Mouse (Mus musculus) layer of hippocampus, postnatal 14 days (tissue): Measurements from ENCODE around the gene Ifnlr1. TPM values are rescaled to one million over a fixed set of nuclear protein-coding genes. Genes with fewer than 3 reads are reported as not detected.
"Not testable (repeated sequence)": the region's sequence is repeated elsewhere in the genome, so short reads cannot be mapped to it uniquely, and the experiment has no call there.

ENCODE experiments used
- DNase-seq, 2 experiments: peaks; one replicate each; pipeline ENCODE4 v3.0.0; 2021 to 2022; ENCODE audit warnings: low spot score in 2 of 2, mixed read lengths in 1 of 2
- long read RNA-seq, 2 experiments: library from polyadenylated mRNA; stranded (forward); transcript quantifications; one replicate each; pipeline ENCODE4 v2.0.0; 2021
- total RNA-seq, 2 experiments: library from RNA; stranded (reverse); gene quantifications; 2 replicates each; pipeline ENCODE4 v1.2.3; 2021

Gene Ifnlr1
- under 1 TPM; 0.19 to 0.37 TPM for total RNA-seq
- long read RNA-seq, experiment 1: 0 reads
- long read RNA-seq, experiment 2: 0 reads

DNA sequence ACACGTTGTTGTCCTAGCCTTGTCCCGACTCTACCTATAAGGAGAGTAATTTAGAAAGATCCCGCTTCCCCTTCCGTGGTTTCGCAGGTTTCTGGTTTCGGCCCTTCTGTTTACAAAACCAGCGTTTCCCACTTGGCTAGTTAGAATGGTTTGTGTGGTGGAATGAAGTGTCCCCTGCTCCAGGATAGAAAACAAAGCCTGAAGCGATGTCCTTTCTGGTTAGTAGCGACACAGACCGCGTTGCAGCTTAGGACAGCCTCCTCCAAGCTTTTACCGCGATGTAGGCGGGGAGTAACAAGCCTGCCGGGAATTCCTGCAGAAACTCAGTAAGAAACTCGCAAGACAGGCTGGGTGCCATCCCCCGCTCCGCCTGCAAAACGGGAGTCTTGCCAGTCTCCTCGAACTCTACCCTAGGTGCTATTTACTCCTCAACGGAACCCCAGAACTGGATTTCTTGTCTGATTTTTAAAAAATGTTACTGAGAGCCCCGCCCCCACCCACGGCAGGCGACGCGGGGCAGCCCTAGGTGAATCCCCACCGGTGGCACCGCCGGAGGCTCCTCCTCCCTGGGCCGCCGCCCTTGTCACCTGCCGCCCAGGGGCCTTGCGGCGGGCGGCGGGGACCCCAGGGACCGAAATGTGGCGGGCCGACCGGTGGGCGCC, at the start of gene Ifnlr1:
TSS of gene Ifnlr1 (plus strand) at position 382 of the 662 bp plus-strand sequence.
- DNase-seq: no peak

- not testable (repeated sequence) for DNase-seq
Observed at GRCm38 (mm10) chr4:135641302-135642079, 44.6 kb upstream of the Ifnlr1 start.

DNA sequence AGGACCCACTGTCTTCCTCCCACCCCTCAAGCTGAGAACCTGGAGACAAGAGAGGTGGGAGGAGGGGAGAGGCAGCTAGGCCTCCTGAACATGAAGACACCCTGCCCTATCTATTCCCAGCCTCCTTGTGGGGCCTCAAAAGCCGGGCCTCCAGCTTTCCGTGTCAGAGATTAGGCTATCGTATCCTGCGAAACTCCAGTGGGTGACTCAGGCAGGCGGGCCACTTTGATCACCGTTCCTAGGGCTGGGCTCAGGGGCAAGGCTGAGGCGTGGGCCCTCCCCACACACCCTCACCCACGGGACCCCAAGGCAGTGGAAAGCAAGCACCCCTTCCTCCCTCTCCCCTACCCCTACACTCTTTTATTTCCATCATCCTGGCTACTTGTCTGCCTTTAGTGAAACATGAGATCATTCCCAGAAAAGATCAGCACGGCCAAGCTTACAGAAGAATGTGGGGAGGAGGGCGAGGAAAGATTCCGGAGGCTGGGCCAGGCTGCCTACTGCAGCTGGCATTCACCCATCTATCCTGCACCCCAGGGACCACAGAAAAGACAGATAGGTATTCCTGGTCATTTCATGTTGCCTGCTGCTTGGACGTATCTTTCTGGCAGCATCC, 41.0 kb upstream of the Ifnlr1 start:
- no peak for DNase-seq

DNA sequence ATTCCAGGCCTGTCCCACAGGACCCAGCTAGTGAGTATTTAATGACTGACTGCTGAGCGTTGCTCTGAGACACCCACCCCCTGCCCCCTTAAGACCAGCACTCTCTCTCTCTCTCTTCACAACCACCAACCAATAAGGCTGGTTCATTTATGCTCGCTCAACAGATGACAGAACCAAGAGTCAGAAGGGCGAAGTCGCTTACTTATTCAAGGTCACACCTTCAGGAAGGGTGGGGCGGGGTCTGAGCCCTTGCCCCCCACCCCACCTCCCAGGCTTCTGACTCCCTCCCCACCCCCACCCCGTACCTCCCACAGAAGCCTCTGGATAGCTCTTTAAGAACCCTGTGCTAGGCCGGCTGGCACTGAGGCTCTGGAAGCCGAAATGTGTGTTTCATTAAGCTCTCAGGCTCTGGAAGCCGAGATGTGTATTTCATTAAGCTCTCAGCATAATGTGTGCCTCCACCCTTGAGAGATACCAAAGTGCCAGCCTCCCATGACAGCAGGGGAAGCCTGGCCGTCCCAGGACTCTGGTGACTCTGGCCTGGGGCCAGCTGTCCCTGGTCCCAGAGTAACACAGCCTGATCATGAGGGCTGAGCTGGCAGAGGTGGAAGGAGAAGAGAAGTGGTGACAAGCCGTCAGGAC, 33.0 kb upstream of the Ifnlr1 start:
- DNase-seq: no peak

DNA sequence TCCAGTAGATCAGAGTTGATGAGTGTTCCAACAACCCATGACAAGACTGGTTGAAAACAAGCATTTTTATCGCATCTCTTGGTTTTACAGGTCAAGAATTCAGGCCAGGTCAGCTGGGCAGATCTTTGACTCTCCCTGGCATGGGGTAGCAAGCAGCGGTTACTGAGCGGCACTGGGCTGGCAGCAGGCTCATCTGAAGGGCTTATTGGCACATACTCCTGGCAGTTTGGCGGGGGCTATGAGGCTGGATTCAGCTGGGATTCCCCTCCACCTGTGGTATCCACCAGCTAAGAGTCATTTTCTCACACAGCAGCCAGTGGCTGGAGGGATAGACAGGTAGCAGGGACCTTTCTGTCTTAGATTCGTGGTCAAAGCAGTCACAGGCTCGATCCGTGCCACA, 32.1 kb upstream of the Ifnlr1 start:
- no peak for DNase-seq

GRCm38 (mm10) chr4:135655499-135655898, 30.6 kb upstream of the Ifnlr1 start:
- DNase-seq: no peak

DNA sequence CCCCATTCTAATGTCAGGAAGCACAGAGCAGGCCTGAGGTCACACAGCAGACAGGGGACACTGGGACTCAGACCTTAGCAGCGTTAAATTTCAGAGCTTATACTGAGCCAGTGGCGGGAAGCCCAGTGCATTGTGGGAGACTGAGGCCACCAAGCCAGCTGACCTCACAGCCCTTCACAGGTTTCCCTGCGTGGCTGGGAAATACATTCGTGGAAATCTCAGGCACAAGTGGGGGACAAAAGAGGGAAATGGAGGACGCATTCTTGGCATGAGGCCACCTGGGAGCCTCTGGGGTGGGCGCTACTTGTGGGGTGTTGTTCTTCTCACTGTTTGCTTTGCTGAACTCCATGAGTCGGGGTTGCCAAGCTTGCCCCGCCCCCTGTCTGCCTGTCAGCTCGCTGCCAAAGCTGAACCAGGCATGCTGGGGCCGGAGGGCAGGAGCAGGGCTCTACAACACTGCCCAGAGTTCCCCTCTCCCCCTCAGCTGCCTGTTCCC, 29.9 kb upstream of the Ifnlr1 start:
- no peak for DNase-seq

DNA sequence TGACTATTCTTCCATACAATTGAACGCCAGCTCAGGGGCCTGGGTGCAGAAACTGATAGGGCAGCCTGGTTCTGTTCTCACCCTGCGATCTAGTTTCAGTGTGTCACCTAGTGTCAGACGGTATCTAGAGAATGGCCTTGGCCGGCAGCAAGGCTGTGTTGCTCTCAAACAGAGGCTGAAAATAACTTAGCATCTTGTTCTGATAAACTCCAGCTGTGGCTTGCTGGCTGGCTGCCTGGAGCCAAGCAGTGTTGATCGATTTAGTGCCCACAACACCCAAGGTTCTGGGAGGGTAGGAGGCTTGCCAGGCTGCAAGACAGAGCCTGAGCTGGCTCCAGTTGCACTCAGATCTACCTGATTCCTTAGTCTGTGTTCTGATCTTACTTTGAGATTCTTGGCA, 27.6 kb upstream of the Ifnlr1 start:
- no peak for DNase-seq

DNA sequence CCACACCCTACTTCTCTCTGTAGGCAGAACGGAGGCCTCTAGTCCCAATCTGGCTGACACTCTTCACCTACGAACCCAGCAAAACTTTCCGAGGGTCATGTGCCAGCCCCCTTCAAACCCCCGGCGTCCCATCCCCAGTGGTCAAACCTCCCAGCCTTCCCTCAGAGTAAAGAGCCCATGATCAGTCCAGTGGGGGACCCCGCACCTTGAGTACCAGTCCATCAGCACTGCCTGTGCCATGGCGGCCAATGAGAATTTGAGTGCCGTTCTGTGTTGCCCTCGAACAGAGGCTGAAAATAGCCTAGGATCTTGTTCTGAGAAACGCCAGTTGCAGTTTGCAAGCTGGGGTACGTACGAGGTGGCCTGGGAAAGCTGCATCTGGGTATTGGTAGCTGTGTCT, 27.2 kb upstream of the Ifnlr1 start:
- DNase-seq: no peak

GRCm38 (mm10) chr4:135661082-135661809, 24.8 kb upstream of the Ifnlr1 start:
- DNase-seq: no peak

- no peak for DNase-seq
Observed at GRCm38 (mm10) chr4:135661994-135662393, 24.1 kb upstream of the Ifnlr1 start.

DNA sequence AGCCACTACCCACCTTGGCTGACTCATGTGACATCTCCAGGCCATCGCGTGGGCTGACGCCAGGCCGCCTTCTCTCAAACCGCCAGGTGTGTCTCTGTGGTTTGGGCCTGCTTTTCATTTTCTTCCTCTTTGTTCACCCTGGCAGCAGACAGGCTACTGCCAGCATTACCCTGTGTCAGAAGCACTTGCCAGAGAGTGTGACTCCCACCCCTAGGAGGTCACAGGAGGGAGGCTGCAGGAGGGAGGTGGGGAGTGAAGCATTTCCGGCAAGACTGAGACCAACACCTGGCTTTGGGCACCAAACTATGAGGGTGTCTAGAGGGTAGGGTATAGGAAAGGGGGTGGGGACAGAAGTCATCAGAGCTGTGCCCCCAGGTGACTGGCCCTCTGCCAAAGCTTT, 21.4 kb upstream of the Ifnlr1 start:
- no peak for DNase-seq

DNA sequence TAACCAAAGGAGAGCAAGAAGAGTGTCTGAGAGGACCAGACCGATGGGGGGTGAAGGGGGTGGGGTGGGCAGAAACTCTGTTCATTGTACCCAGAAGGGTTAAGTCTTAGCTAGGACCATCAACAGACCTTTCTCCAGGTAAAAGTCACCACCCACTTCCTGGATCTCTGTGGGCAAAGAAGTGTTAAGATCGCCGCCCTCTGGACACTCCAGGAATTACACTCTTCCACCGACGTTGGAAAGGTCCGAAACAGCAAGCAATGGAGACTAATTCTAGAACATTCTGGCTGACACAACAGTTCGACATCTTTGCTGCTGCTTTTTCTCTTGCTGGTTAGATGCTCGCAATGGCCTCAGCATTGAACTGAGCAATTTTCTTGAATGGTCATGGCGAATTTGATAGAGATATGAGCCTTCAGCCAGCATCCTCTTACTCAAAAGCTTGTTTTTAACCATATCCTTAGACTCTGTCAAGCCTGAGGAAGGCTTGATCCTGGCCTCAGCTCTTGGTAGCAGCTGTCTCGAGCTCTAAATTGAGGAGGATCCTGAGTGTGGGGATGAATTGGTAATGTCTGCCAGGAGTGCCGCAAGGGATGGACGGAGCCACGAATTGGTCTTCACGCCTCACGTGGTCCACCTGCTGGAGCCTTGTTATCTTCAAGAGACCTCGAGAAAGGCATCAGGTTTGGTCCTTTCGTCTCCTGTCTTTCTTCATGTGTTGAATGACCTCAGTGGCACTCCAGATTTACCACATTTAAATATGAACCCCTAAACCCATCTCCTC, 19.7 kb upstream of the Ifnlr1 start:
- DNase-seq: peak; percentile 29 to 37

GRCm38 (mm10) chr4:135667266-135667844, 18.7 kb upstream of the Ifnlr1 start:
- DNase-seq: peak; percentile 21 to 62

DNA sequence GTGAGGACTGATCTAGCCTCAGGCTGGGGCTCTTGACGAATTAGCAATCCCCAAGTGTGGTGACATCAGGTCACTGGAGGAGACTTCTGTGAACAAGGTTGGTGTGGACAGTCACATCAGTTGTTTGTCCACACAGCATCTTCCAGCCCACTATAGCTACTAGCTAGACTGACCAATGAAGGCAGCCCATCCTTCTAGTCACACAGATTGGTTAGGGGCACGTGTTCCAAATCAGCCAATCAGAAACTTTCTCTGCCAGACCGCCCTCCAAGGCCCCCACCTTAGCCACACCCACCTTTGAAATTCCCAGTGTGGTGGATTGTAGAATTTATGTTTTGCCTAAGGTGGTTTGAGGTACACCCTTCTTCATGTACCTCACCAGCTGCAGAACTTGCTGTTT, 12.6 kb upstream of the Ifnlr1 start:
- DNase-seq: no peak

DNA sequence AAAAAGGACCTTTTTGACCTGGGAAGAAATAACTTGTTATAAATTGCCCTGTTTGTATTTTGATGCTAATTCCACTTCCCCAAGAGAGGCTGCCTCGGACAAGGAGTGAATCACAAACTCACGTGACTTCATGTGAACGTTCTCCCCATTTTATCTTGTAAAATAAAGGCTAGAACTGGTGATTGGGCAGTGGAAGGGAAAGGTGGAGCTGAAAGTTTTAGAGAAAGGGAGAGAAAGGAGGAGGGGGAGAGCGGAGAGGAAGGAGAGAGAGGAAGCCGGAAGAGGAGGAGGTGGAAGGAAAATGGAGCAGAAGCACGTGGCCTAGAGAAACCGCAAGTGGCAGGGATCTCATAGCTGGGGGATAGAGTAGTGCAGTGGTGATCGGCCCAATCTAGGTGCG, 11.1 kb upstream of the Ifnlr1 start:
- no peak for DNase-seq

DNA sequence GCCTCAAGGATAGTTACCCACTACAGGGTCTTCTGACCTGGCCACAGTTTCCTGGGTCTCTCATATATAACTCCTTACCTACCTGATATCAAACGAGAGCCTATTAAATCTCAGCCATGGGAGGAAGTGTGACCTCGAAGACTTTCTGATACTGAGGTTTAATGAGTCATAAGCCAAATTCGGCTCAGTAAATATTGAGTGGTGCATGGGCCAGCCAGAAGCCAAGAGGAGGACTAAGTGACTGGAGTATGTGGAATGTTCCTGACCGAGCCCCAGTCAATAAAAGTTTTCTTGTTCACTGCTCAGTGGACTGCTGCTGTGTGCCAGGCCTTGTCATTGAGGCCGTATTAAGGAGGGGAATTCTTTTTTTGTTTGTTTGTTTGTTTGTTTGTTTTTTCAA, 9.6 kb upstream of the Ifnlr1 start:
- DNase-seq: no peak

- no peak for DNase-seq
Observed at GRCm38 (mm10) chr4:135679316-135679715, 6.8 kb upstream of the Ifnlr1 start.

DNA sequence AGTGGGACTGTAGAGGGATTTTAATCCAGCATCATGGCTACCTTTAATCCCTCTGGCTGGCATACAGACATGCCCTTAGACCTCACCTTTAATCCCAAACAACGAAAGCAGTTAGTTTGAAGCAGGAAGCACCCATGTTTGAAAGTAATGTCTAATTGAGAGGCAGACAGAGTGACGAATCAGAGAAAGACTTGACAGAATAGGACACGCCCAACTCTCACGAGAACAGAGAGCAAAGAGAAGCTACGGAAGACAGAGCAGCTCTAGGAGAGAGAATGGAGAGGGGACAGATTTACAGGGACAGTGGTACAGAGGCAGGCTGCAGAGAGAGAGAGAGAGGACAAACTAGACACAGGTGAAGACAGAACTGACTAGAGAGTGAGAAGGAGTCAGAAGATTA, 4.3 kb upstream of the Ifnlr1 start:
- no peak for DNase-seq

- no peak for DNase-seq
Observed at GRCm38 (mm10) chr4:135683553-135683952, 2.5 kb upstream of the Ifnlr1 start.
